Mouse (Mus musculus) olfactory bulb, adult 2 months (tissue): Measurements from ENCODE around the gene Mapkap1. TPM values are rescaled to one million over a fixed set of nuclear protein-coding genes. Genes with fewer than 3 reads are reported as not detected.

Source experiments
- H3K27ac ChIP-seq: fragments of 200-500 bp; 2 replicates; pipeline ENCODE4 v1.5.1; 2012; ENCODE audit warnings: low read depth, low read length; ENCODE audit not compliant: insufficient read depth
- H3K4me1 ChIP-seq: fragments of 200-500 bp; 2 replicates; pipeline ENCODE4 v1.6.1; 2012; ENCODE audit warnings: low read length; ENCODE audit not compliant: control insufficient read depth, insufficient read depth
- H3K4me3 ChIP-seq: fragments of 200-500 bp; 2 replicates; pipeline ENCODE4 v1.5.1; 2012; ENCODE audit warnings: mild to moderate bottlenecking, low read depth, low read length, moderate library complexity; ENCODE audit not compliant: insufficient read depth
- CTCF ChIP-seq: fragments of 200-500 bp; IDR thresholded peaks from 2 replicates; pipeline ENCODE4 v1.5.1; 2012; ENCODE audit warnings: low read depth, mild to moderate bottlenecking, low read length, moderate library complexity; ENCODE audit not compliant: insufficient read depth
- POLR2A ChIP-seq: fragments of 200-500 bp; IDR thresholded peaks from 2 replicates; pipeline ENCODE4 v1.6.1; 2012; ENCODE audit warnings: mild to moderate bottlenecking, low read depth, low read length, moderate library complexity; ENCODE audit not compliant: insufficient read depth
- WGBS: fragments of 180-500 bp; shearing (Covaris S2); methylation state at CpG from one replicate; pipeline ENCODE4 v1.1.7; 2018; 5-methylcytosine and 5-hydroxymethylcytosine counted together
- polyA plus RNA-seq: library from polyadenylated mRNA; stranded (reverse); fragments of >200 nt; gene quantifications from 2 replicates; pipeline ENCODE4 v1.2.4, GENCODE M21; 2012; ENCODE audit warnings: low replicate concordance; ENCODE audit not compliant: missing spikeins, insufficient read depth, insufficient read length

Mapkap1 gene
- polyA plus RNA-seq, 1 experiment = not detected

GRCm38 (mm10) chr2:34534996-34535395 lies 128.4 kb downstream of the Mapkap1 start:
- 23% methylated on average over 12 of the region's 12 CpGs for WGBS
- Histone ChIP-seq H3K4me3 (no peak overlapping the region), H3K4me1 (peaks cover 14% of the 10 kb centered on the region), H3K27ac (no peak overlapping the region)
- no peak for TF ChIP-seq CTCF
- no peak for TF ChIP-seq POLR2A

- Histone ChIP-seq H3K4me3 (no peak overlapping the region), H3K4me1 (peaks cover 11% of the 10 kb centered on the region), H3K27ac (no peak overlapping the region)
- 98% methylated on average over 3 of the region's 3 CpGs for WGBS
- TF ChIP-seq POLR2A (no peak), CTCF (no peak)
Measured at GRCm38 (mm10) chr2:34537356-34537755, 130.8 kb downstream of the Mapkap1 start.

DNA sequence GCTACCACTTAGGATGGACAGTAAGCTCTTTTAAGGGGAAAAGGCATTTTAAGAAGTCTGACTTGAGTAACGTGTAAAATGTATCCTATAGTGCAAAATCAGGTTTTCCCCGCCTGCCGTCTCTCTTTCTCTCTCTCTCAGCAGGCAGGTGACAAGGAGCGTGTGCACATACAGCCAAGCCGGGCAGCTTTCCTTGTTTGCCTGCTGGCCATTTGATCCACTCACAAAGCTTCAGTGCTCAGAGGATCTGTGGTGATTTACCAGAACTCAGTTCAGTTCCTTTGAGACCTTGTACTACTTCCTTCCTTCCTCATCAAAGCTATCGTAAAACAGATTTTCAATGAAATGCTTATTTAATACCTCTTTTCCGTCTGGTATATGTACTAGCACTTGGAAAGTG lies 137.0 kb downstream of the Mapkap1 start:
- no peak overlapping the region for H3K27ac ChIP-seq
- H3K4me3 ChIP-seq = no peak overlapping the region
- peaks cover 23% of the 10 kb centered on the region for H3K4me1 ChIP-seq
- 71% methylated on average over 7 of the region's 7 CpGs for WGBS
- TF ChIP-seq POLR2A (no peak), CTCF (no peak)

- peaks cover 19% of the 10 kb centered on the region for H3K4me1 ChIP-seq
- H3K27ac ChIP-seq = no peak overlapping the region
- TF ChIP-seq CTCF (no peak), POLR2A (no peak)
- WGBS = 22% methylated on average over 3 of the region's 3 CpGs
- no peak overlapping the region for H3K4me3 ChIP-seq
Measured at GRCm38 (mm10) chr2:34544021-34544420, 137.4 kb downstream of the Mapkap1 start.

- WGBS = 83% methylated on average over 13 of the region's 13 CpGs
- no peak for TF ChIP-seq POLR2A
- TF ChIP-seq CTCF = no peak
- Histone ChIP-seq H3K4me1 (peaks cover 17% of the 10 kb centered on the region), H3K4me3 (no peak overlapping the region), H3K27ac (no peak overlapping the region)
Measured at GRCm38 (mm10) chr2:34544646-34545395, 138.2 kb downstream of the Mapkap1 start.

GRCm38 (mm10) chr2:34546176-34546677 lies 139.7 kb downstream of the Mapkap1 start:
- H3K4me1 ChIP-seq = peaks cover 17% of the 10 kb centered on the region
- 0 out of 2 replicates have a peak overlapping the region, but pooled peaks have one; percentile 34 for H3K27ac ChIP-seq
- no peak overlapping the region for H3K4me3 ChIP-seq
- WGBS = 36% methylated on average over 3 of the region's 3 CpGs
- TF ChIP-seq POLR2A (no peak), CTCF (no peak)

DNA sequence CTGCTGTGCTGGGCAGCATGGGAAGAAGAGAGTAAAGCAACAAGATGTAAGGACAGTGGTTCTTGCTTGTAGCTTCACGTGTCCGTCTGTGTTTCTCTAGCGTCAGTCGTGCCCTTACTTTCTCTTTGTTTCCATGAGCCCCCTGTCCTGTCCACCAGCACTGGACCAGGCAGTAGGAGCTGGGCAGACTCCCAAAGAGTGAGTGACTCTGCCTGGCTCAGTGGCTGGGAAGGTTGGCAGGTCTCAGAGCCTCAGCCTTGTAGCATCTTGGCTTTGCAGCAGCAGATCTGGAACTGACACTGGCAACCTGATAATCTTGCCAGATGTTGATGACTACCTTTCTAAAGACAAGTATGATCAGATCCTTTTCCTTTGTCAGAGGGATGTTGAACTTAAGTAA lies 140.9 kb downstream of the Mapkap1 start:
- TF ChIP-seq CTCF (no peak), POLR2A (no peak)
- 86% methylated on average over 4 of the region's 4 CpGs for WGBS
- H3K4me1 ChIP-seq = peaks cover 17% of the 10 kb centered on the region
- no peak overlapping the region for H3K27ac ChIP-seq
- H3K4me3 ChIP-seq = no peak overlapping the region

DNA sequence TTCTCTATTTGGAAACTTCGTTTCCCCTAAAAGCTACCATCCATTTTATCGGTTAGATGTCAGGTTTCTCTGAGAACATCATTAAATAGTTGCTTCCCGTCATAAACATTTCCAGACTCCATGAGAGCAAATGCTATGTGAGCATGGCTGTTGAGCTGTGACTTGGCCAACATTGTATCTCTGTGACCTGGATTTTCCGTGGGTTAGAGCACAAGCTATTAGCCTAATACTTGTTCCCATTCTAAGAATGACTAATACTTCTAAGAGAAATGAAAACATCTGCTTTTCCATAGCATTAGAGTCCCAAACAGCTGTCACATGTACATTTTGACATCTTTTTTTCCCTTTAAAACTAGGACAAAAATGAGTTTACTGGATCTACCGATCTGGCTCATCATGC lies 142.4 kb downstream of the Mapkap1 start:
- TF ChIP-seq POLR2A (no peak), CTCF (no peak)
- Histone ChIP-seq H3K27ac (no peak overlapping the region), H3K4me1 (peaks cover 13% of the 10 kb centered on the region), H3K4me3 (no peak overlapping the region)
- 83% methylated on average over 5 of the region's 5 CpGs for WGBS

DNA sequence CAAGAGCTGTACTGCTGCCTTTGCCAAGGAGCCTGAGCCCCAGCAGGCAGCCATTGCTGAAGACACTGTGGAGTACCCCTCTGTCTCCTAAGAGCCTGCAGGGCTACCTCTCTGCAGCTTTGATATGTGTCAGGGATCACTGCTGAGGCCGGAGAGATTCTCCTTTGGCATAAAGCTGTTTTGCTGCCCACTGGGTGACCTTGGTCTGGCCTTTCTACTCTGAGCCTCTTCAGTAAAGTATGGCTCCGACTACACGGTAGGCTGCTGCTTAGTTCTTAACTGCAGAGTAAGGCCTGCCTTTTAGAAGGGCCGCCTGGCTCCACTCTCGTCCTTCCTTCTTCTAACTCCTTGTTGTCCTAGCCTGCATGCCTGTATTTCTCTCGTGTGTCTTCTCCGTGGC lies 142.9 kb downstream of the Mapkap1 start:
- Histone ChIP-seq H3K27ac (no peak overlapping the region), H3K4me1 (peaks cover 11% of the 10 kb centered on the region), H3K4me3 (no peak overlapping the region)
- 82% methylated on average over 7 of the region's 7 CpGs for WGBS
- TF ChIP-seq POLR2A (no peak), CTCF (no peak)

DNA sequence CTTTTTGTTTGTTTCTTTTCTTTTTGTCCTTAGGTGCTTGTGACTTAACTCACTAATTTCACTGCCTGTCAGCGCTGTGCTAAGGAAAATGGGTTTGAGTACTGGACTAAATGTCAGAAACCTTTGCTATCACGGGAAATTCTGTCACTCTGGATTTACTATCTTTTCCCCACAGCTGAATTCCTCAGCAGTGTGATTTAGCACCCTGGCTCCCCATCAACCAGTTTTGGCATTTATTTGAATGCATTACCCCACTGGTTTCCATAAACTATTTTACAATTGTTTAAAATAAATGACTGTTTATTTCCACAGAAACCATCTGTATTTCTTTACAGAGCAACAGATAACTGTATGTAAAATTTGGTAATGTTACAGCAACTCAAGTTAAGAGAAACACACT lies 146.2 kb downstream of the Mapkap1 start:
- 86% methylated on average over 2 of the region's 2 CpGs for WGBS
- Histone ChIP-seq H3K4me3 (no peak overlapping the region), H3K4me1 (no peaks in the 10 kb centered on the region), H3K27ac (no peak overlapping the region)
- TF ChIP-seq CTCF (no peak), POLR2A (no peak)
